7 mouse cellular contexts compared by ENCODE assay signal in the genomic region with DNA sequence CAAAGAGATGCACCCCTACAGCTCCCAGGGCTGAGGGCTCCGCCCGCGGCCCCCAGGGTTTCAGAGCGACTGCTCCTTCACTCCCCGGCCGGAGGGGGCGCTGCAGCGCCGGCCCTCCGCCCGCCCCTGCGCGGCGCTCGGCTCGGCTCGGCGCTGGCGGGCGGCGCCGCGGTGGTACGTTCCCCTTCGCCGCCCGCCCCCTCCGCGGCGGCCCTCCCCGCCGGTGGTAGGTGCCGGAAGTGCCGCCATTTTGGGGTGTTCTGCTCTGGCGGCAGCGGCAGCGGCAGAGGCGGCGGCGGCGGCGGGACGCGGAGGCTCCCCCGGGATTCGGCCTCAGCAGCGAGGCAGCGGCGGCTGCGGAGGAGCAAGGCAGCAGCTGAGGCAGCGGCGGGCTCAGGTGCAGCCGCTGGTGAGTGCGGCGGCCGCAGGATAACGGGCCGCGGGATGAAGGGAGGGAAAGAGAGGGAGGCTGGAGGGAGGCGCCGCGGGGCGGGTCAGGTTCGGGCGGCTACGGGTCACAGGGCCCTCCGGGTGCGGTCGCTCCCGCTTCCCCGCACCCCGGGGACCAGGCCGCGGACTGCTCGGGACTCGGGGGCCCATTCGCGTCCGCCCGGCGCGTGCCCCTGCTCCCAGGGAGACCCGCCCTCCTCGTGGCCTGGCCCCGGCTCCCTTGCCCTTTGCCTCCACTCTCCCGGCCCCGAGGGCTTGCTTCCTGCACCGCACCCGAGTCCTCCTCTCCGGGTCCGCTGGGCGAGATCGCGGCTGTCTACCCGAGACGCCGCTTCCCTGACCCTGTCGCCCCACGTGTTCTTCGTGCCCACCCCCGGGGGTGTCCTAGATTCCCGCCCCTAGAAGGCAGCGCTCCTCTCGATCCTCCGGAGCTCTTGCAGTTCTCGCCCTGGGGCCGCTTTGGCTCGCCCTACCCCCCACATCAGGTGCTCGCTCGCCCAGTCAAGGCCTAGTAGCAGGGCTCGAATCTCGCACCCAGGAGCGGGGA. TPM values are rescaled to one million over a fixed set of nuclear protein-coding genes. Genes with fewer than 3 reads are reported as not detected.
DNase-seq lines count a peak whose midpoint lies in the region; ATAC-seq and TF ChIP-seq lines count a peak whose summit lies in the region.

A gene (plus strand): TSS at position 150 of the 997 bp plus-strand sequence.

- peak within 1 kb of the TSS; percentile 93 for H3K9ac ChIP-seq in intestine, postnatal 0 days (ENCODE audit: low read depth, low read length)
- H3K9ac ChIP-seq in limb, embryonic 11.5 days (ENCODE audit: low read length) = peak within 1 kb of the TSS; percentile 95
- peak within 1 kb of the TSS; percentile 95 for H3K9ac ChIP-seq in midbrain, embryonic 13.5 days (replicated peaks)

- TF ChIP-seq CTCF in intestine, postnatal 0 days (IDR thresholded peaks at IDR 0.05; ENCODE audit: low read depth) = peak; percentile 68
- peak; percentile 83 for TF ChIP-seq CTCF in small intestine, adult 2 months (IDR thresholded peaks at IDR 0.05; ENCODE audit: extremely low read depth, insufficient read length, insufficient replicate concordance, low read depth, low read length)

- peak within 1 kb of the TSS; percentile 75 for H3K4me2 ChIP-seq in intestine, postnatal 0 days (replicated peaks; ENCODE audit: low read depth)
- peak within 1 kb of the TSS; percentile 59 for H3K4me2 ChIP-seq in limb, embryonic 11.5 days (ENCODE audit: low read depth, severe bottlenecking)
- peak within 1 kb of the TSS; percentile 82 for H3K4me2 ChIP-seq in midbrain, embryonic 13.5 days (replicated peaks)

- no peaks in the 10 kb centered on the region for H3K36me3 ChIP-seq in intestine, postnatal 0 days (ENCODE audit: control insufficient read depth, insufficient read depth)
- no peaks in the 10 kb centered on the region for H3K36me3 ChIP-seq in limb, embryonic 11.5 days (ENCODE audit: control insufficient read depth, insufficient read depth, low read length)
- H3K36me3 ChIP-seq in midbrain, embryonic 13.5 days = no peaks in the 10 kb centered on the region
- H3K36me3 ChIP-seq in small intestine, adult 2 months (ENCODE audit: control insufficient read depth, insufficient read depth, low read length) = no peaks in the 10 kb centered on the region; the same call in 1 of the 2 replicates

- H3K27me3 ChIP-seq in intestine, postnatal 0 days (replicated peaks; ENCODE audit: control insufficient read depth, insufficient read depth, low read length) = no peaks in the 10 kb centered on the region
- H3K27me3 ChIP-seq in limb, embryonic 11.5 days (ENCODE audit: control insufficient read depth, insufficient read depth, low read length) = no peaks in the 10 kb centered on the region
- H3K27me3 ChIP-seq in midbrain, embryonic 13.5 days = no peaks in the 10 kb centered on the region
- H3K27me3 ChIP-seq in small intestine, adult 2 months (ENCODE audit: control insufficient read depth, insufficient read depth, low read length) = no peaks in the 10 kb centered on the region

- WGBS in intestine, postnatal 0 days = under 1% methylated on average over 73 of the region's 113 CpGs
- WGBS in limb, embryonic 11.5 days = under 1% methylated on average over 103 of the region's 113 CpGs
- 1% methylated on average over 86 of the region's 113 CpGs for WGBS in midbrain, embryonic 13.5 days
- under 1% methylated on average over 105 of the region's 113 CpGs for WGBS in small intestine, adult 2 months

- peak within 1 kb of the TSS; percentile 93 for H3K27ac ChIP-seq in intestine, postnatal 0 days (ENCODE audit: low read depth, low read length)
- H3K27ac ChIP-seq in limb, embryonic 11.5 days (replicated peaks; ENCODE audit: low read depth, low read length) = peak within 1 kb of the TSS; percentile 88
- H3K27ac ChIP-seq in midbrain, embryonic 13.5 days = peak within 1 kb of the TSS; percentile 92
- H3K27ac ChIP-seq in small intestine, adult 2 months (ENCODE audit: insufficient read depth, low read depth, low read length) = peak within 1 kb of the TSS; percentile 82

- peak within 1 kb of the TSS; percentile 83 for H3K4me3 ChIP-seq in intestine, postnatal 0 days (ENCODE audit: low read depth, low read length)
- peak within 1 kb of the TSS; percentile 96 for H3K4me3 ChIP-seq in limb, embryonic 11.5 days (ENCODE audit: low read depth, low read length)
- peak within 1 kb of the TSS; percentile 96 for H3K4me3 ChIP-seq in midbrain, embryonic 13.5 days (replicated peaks)
- peak within 1 kb of the TSS; percentile 99 for H3K4me3 ChIP-seq in small intestine, adult 2 months (ENCODE audit: low read depth, low read length)

- ATAC-seq in intestine, postnatal 0 days = peak; percentile 96
- ATAC-seq in limb, embryonic 11.5 days (ENCODE audit: insufficient number of reproducible peaks, low FRiP score, low TSS enrichment, low read depth) = peak; percentile 89
- ATAC-seq in midbrain, embryonic 13.5 days = peak; percentile 97

- H3K4me1 ChIP-seq in intestine, postnatal 0 days (replicated peaks; ENCODE audit: control insufficient read depth, insufficient read depth, low read length) = 0 out of 2 replicates have a peak, but pooled peaks cover 7% of the 10 kb centered on the region
- peaks cover 3% of the 10 kb centered on the region; the same call in 1 of the 2 replicates for H3K4me1 ChIP-seq in limb, embryonic 11.5 days (ENCODE audit: control insufficient read depth, insufficient read depth, low read length)
- H3K4me1 ChIP-seq in midbrain, embryonic 13.5 days (replicated peaks) = peaks cover 32% of the 10 kb centered on the region
- peaks cover 2% of the 10 kb centered on the region; the same call in 1 of the 2 replicates for H3K4me1 ChIP-seq in small intestine, adult 2 months (ENCODE audit: control insufficient read depth, insufficient read depth, insufficient read length, low read length)

- peak; percentile 92 for DNase-seq in adrenal gland, postnatal 10 days
- DNase-seq in embryo, embryonic 9.5 days (ENCODE audit: extremely low spot score) = peak; percentile 87
- no peak for DNase-seq in gonadal fat pad, adult 2 months (ENCODE audit: low read depth)
- peak; percentile 87 for DNase-seq in limb, embryonic 11.5 days (ENCODE audit: low spot score)

- H3K9me3 ChIP-seq in intestine, postnatal 0 days (ENCODE audit: control insufficient read depth) = no peaks in the 10 kb centered on the region
- H3K9me3 ChIP-seq in limb, embryonic 11.5 days (ENCODE audit: control insufficient read depth, low read length) = no peaks in the 10 kb centered on the region
- no peaks in the 10 kb centered on the region for H3K9me3 ChIP-seq in midbrain, embryonic 13.5 days

- peak; percentile 45 for TF ChIP-seq POLR2A in small intestine, adult 2 months (IDR thresholded peaks at IDR 0.05; ENCODE audit: low read depth, low read length)

RNA-seq across cellular contexts. Expression of the gene that starts here (rescaled TPM):
- total RNA-seq in adrenal gland, postnatal 10 days (2021) = 10 to 100 TPM; 74.7 to 87.0 TPM
- 40.5 and 43.6 TPM in 2 replicates for polyA plus RNA-seq in gonadal fat pad, adult 2 months (2012; rRNA removed)
- polyA plus RNA-seq in intestine, postnatal 0 days (2015; fragmentation: Nextera tagmentation; extraction: Ambion mirVana) = 34.9 and 41.0 TPM in 2 replicates
- 75.2 and 91.1 TPM in 2 replicates for polyA plus RNA-seq in limb, embryonic 11.5 days (2014; fragmentation: Nextera tagmentation; extraction: Ambion mirVana)
- polyA plus RNA-seq in midbrain, embryonic 13.5 days (2015; fragmentation: Nextera tagmentation; extraction: Ambion mirVana) = 137 and 140 TPM in 2 replicates
- polyA plus RNA-seq in small intestine, adult 2 months (2012; rRNA removed) = 16.8 and 25.0 TPM in 2 replicates
